Mouse (Mus musculus) kidney, postnatal 10 days (tissue): Measurements from ENCODE around the gene Parn.
A peak's percentile ranks its signal among the peaks of the same experiment; 100 is the strongest.

ENCODE experiments used
- DNase-seq: peaks from one replicate; pipeline ENCODE4 v3.0.0; 2021; ENCODE audit warnings: mixed read lengths

Gene Parn

GRCm38 (mm10) chr16:13621745-13622507, 46.0 kb downstream of the Parn start:
- no peak for DNase-seq

GRCm38 (mm10) chr16:13620194-13620593, 47.8 kb downstream of the Parn start:
- no peak for DNase-seq

DNA sequence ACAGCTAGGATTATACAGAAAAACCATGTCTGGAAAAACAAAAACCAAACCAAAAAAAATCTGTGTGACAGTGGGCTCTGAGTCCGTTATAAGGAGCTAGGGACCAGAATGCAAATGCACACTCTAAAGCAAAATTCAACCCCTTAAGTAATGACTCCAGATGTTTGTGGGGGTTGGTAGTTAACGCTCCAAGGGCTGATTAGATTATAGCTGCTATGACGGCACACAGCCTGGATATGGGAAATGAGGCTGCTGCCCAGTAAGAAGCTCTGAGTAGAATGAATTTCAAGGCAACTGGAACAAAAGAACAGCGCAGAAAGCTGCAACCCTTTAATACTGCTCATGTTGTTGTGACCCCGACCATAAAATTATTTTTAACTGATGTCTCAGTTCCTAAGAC, 52.7 kb downstream of the Parn start:
- no peak for DNase-seq

DNA sequence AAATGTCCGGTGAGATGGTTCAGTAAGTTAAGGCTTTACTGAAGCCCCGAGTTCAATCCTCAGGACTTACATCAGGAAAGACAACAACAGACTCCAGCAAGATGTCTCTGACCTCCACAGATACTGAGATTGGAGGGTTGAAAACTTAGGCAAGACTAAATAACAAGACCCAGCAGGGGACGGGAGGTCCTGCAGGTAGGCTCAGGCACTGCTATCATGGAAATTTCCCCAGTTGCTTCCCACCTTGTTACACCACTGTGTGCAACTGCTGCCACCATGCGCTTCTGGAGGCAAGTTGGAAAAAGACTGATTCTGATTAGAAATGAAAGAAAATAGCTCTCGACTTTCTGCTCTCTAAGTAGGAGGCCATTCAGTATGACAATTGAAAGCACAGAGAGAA, 55.4 kb downstream of the Parn start:
- no peak for DNase-seq

GRCm38 (mm10) chr16:13612058-13612457, 55.9 kb downstream of the Parn start:
- no peak for DNase-seq

- peak; percentile 52 for DNase-seq
Observed at GRCm38 (mm10) chr16:13611399-13611798, 56.6 kb downstream of the Parn start.

- DNase-seq, result peak; percentile 48
Observed at GRCm38 (mm10) chr16:13610951-13611381, 57.0 kb downstream of the Parn start.

DNA sequence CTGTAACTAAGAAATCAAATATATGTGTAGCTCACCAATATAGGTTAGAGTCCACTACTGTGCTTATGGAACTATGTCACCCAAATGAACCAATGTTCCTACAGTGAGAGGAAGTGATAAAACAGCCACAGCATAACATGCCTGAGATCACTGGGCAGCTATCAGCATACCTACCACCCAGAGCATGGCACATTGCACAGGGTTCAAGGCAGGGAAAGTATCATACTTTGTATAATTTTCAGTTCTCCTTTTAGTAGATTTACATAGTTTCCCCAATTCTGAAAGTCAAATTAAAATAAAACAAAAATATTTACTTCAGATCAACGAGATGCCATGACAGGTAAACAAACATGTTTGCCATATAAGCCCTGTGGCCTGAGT, 59.3 kb downstream of the Parn start:
- no peak for DNase-seq

- no peak for DNase-seq
Observed at GRCm38 (mm10) chr16:13607987-13608704, 59.8 kb downstream of the Parn start.

GRCm38 (mm10) chr16:13602779-13603178, 65.2 kb downstream of the Parn start:
- DNase-seq, result no peak

GRCm38 (mm10) chr16:13589049-13589408, 78.9 kb downstream of the Parn start:
- DNase-seq, result no peak

- no peak for DNase-seq
Observed at GRCm38 (mm10) chr16:13588182-13589048, 79.6 kb downstream of the Parn start.

GRCm38 (mm10) chr16:13585234-13585633, 82.7 kb downstream of the Parn start:
- DNase-seq, result peak; percentile 63

GRCm38 (mm10) chr16:13580784-13581183, 87.2 kb downstream of the Parn start:
- DNase-seq, result no peak

DNA sequence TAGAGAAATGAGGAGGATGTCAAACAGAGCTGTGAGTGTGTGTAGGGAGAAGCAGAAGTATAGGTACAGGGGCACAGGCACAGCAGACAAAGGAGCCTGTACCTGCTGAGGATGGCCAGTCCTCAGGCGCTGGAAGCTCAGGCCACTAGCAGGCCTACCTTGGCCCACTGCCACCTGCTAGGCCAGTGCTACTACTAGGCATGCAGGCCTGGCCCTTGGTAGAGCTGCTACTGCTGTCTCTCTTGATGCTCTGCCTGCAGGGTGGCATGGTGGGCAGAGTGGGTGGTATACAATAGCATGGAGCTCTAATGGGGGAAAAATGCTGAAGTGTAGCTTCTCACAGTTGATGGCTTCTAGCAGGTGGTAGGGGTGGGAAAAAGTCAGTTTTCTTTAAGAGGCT, 88.0 kb downstream of the Parn start:
- DNase-seq, result peak; percentile 37

- no peak for DNase-seq
Observed at GRCm38 (mm10) chr16:13575306-13575705, 92.7 kb downstream of the Parn start.

DNA sequence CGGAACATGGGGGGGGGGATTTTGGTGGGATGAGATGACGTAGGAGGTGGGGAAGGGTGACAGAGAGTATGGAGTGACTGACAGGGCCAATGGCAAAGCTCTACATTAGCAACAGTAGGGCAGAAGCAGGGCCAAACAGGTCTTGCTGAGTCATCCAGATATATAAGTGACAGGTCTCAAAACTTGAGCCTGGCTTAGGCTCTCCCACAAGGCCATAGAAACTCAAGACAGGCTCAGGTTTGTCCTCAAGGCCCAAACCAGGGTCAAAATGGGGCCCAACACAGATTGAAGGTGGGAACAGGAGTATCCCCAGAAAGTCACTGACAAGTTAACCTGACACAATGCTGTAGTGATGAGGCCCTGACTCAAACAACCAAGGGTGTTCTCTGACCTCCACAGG, 99.7 kb downstream of the Parn start:
- DNase-seq, result no peak

DNA sequence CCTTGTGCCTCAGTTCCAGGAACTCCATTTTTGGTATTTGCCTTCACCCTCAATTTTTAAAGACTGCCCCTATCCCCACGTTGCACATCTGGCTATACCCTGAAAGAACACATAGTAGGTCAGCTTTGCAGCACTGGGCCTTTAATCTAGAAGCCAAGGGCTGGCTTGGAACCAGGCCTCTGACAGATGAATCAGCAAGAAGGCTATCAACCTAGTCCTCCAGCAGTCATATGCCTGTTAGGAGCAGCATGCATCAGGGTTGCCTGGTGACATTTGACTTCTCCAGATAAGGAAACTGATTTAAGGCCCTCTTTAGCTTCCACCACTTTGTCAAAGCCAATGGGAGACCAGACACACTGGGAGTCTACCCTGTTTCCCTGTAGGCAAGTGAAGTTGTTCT, 100.4 kb downstream of the Parn start:
- DNase-seq, result no peak

GRCm38 (mm10) chr16:13566351-13566750, 101.6 kb downstream of the Parn start:
- DNase-seq, result no peak

DNA sequence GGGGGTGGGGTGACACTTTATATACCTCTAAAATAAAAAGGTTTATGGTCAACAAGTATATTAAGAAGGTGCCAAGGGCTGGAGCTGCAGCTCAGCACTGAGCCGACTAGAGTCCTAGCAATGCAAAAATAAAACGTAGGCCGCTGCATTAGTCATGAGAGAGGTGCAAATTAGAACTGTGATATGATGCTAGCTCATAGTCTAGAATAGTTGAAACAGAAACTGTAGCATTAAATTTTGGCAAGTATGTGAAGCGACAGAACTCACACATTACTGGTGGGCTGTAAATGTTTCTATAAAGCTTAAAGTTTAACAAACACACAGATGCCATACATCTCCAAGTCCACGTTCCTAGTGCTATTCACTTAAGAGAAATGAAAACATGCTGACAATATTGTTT, 102.7 kb downstream of the Parn start:
- DNase-seq, result no peak

- DNase-seq, result no peak
Observed at GRCm38 (mm10) chr16:13557784-13558183, 110.2 kb downstream of the Parn start.

DNA sequence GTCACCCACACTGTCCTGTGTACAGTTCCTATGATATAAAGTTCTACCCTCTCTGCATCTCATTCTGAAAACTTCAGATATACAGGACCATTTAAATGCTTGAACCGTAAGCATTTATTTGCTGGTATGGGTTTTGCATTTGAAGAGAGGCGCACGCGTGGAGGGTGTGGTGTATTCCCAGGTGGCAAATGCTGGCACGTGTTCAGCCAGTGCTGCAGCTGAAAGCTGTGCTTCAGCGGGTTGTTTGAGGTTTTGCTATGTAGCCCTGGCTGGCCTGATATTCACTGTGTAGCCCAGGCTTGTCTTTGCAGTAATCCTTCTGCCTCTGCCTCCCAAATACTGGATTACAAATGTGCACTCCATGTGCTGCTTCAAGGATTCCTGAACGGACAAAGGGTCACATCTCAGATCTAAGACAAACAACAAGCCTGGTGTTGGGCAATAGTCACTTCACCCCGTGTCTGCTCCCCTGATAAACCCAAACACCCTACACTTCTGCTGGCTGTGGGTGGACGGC, 111.0 kb downstream of the Parn start:
- no peak for DNase-seq

DNA sequence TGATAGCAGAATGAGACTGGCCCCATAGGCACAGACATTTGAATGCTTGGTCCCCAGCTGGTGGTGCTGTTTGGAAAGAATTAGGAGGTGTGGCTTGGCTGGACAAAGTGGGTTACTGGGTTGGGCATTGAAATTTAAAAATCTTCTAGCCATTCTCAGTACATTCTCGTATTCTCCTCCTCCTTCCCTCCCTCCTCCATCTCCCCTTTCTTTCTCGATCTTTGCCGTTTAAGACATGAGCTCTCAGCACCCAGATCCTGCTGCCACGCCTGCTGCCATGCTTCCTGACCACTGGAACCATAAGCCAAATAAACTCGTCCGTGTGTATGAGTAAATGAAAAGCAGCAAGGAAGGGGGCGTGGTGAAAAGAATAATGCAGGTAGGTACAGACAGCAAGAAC, 111.5 kb downstream of the Parn start:
- no peak for DNase-seq
